Mouse (Mus musculus) skeletal muscle tissue, adult 2 months (tissue): ENCODE results near the gene Scamp1.

ENCODE experiments used
- DNase-seq: peaks from one replicate; pipeline ENCODE4 v3.0.0-alpha.2; 2012; ENCODE audit warnings: low read depth, low spot score

Gene Scamp1

GRCm38 (mm10) chr13:94177148-94177547 lies 108.5 kb downstream of the Scamp1 start:
- DNase-seq: no peak

DNA sequence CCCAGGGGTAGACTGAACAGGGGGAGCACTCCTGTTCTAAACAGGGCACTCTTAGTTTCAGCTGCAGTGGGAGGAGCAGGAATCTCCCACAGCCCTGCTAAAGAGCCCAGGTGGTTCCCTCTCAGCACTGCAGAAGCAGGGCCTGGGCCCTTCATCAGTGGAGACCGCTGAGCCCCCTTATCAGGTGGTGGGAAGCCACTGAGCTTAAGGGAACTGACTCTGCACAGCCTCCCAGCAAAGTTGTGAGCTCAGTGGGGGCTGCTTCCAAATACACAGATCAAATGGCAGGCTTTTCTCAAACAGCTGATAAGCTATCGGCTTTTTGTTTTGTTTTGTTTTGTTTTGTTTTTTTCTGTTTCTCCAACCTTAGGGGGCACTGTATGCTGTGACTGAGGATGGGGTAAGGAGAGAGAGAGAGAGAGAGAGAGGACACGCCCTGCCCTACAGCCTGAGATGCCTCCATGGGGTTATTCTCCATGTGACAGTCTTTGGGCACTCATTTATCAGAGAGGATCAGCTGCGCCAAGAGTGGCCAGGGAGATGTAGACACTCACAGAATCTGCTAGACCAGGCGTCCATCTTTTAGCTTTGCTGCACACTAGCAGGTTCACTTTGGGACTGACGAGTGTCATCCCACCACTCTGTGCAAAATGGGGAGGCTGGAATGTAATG lies 110.1 kb downstream of the Scamp1 start:
- no peak for DNase-seq

- DNase-seq: no peak
Measured at GRCm38 (mm10) chr13:94174577-94175279, 110.9 kb downstream of the Scamp1 start.

GRCm38 (mm10) chr13:94173633-94174576 lies 111.8 kb downstream of the Scamp1 start:
- peak; percentile 30 for DNase-seq

- no peak for DNase-seq
Measured at GRCm38 (mm10) chr13:94172533-94173310, 112.9 kb downstream of the Scamp1 start.

DNA sequence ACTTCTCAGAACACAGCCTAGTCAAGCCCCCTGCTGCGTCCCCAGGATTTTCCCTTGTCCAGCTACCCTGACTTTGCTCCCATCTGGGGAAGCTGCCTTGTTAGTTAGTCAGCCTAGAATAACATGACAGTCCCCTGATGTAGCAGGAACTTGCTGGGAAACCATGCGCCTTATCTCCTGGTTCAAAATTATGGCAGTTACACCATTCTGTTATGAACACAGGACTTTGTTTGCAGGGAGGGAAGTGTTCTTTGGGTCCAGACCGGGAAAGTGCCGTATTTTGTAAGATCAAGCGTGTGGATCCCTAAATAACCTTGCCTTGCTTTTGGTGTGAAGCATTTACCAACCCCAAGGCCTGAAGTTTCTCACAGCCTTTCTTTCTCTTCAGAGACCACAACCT lies 114.0 kb downstream of the Scamp1 start:
- no peak for DNase-seq

DNA sequence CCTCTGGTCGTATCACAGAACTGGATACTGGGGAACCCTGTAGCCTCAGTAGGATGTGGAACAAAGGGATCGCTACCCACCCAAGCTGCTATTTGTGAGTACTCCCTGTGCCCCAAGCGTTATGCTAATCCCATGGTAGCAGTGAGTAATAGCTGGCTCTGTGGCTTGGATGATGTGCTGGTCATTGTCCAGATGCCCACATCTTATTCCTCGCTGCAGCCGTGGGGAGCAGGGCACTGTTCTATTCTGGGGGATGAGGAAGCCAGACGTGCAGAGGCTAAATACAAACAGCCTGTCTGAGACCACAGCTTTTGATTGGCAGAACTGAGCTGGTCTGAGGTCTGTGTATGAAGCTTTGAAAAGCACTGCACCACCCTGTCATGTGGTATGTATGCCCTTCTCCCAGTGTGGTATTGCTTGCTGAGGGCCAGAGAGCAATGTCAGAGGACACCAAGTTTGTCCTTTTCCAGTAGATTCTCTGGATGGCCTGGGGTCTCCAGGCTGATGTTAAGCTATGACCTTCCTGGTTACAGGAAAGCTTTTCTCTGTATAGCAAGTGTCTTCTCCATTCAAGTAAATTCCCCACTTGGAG lies 116.2 kb downstream of the Scamp1 start:
- DNase-seq: no peak

GRCm38 (mm10) chr13:94168319-94168718 lies 117.3 kb downstream of the Scamp1 start:
- DNase-seq: no peak

DNA sequence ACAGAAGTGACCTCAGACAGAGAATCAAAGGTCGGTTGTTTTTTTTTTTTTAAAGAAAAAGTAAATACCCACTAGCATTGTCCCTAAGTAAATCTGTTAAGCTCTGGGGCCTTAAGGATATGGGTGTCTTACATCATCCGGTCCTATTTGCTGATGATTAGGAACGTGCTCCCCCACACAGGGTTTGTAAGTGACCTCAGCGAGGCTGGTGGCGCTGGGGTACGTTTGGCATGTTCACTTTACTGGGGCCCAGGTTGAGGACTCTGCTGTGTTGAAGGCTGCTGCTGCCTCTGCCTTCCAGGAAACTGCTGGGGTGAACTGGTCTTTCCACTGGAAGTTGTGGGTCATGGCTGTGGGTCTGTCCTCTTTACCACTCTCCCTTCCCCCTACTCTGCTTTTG lies 121.2 kb downstream of the Scamp1 start:
- DNase-seq: no peak

DNA sequence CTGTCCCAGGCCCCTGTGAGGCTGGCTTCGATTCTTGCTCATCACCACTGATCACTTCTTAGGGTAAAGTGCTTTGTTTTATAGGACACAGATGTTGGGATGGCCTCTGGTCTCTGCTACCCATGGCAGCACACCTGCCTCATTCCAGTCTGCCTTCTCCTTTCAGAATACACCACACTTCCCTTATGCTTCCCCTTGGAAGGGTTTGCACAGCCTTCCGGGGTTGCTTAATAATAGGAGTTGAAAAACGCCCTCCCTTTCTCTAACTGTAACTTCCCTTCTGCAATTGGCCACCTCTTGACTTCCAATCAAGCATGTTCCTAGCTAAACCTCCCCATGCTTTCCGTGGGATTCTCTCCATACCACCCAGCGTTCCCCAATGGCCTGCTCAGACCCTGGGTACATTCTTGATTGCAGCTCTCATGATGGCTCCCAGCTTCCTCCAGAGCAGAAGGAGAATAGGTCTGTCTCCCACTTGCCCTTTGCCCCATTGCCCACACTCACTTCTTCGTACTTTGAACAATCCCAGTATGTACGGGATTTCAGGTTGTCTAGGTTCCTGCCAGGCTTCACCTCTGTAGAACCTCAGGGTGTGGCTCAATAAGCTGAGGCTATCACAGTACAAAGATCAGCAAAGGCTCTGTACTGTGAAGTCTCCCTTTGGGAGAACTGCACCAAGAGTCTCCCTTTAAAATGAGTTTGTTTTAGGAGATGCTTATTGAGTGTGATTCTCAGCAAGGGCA lies 126.0 kb downstream of the Scamp1 start:
- DNase-seq: no peak

GRCm38 (mm10) chr13:94158864-94159477 lies 126.7 kb downstream of the Scamp1 start:
- no peak for DNase-seq

GRCm38 (mm10) chr13:94155657-94156429 lies 129.8 kb downstream of the Scamp1 start:
- DNase-seq: peak; percentile 52

GRCm38 (mm10) chr13:94154512-94155296 lies 131.0 kb downstream of the Scamp1 start:
- DNase-seq: peak; percentile 64

DNA sequence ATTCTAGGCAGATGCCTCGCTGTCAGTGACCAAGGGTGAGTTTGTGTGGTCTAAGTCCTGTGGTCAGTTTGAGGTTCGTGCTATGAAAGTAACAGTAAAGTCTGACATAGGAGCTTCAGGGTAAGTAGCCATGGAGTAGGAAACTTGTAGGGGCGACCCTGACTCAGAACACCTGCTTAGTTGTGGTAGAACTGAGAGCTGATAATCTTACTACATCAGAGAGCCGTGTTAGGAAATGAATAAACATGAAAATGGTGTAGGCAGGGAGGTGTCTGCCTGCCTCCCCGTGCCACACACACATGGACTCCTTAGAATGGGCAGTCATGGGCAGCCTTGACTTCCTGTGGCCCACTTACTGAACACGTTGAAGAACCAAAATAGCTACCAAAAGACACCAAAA lies 132.0 kb downstream of the Scamp1 start:
- no peak for DNase-seq

DNA sequence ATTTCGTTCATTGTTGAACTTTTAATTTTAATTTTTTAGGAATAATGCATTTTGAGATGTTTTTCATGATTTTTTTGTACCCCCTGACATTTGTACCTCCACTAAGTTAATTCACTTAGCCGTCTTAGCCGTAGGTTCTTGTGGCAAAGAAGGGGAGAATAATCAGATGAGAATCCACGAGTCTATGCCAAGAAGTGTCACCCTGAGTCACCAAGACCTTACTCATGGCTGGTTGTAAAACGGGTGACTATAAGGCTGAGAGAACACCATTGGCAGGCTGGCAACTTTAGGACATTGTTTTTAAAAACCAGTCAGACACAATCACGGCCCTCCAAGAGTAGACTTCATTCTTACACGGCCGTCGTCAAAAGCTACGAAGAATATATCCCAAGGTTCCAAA lies 132.8 kb downstream of the Scamp1 start:
- no peak for DNase-seq
